In genomic region chr11:49926183-49926582, GRCm38 (mm10) we compare ENCODE assay signal across 18 mouse cellular contexts. TPM values are rescaled to one million over a fixed set of nuclear protein-coding genes. Genes with fewer than 3 reads are reported as not detected.
A peak's percentile ranks its signal among the peaks of the same experiment; 100 is the strongest.
DNase-seq lines count a peak whose midpoint lies in the region; ATAC-seq and TF ChIP-seq lines count a peak whose summit lies in the region.
"Had no signal": no experiment of that assay in that cellular context is flagged by ENCODE, and none has a peak within 500 bp of the region (broad histone marks: within the 10 kb centered on the region; RNA-seq: fewer than 3 reads in every experiment).

No protein-coding gene starts in this region.

- TF ChIP-seq CTCF in MEL (IDR thresholded peaks at IDR 0.05 in 2 of 3, conservative IDR thresholded peaks at IDR 0.05 in 1 of 3; ENCODE audit: control insufficient read depth in 1 of 3, insufficient read depth in 1 of 3, low read depth in 2 of 3, low read length in 3 of 3, poor library complexity in 1 of 3, severe bottlenecking in 1 of 3): no peak

- no peak overlapping the region for H3K27ac ChIP-seq in liver, embryonic 12.5 days
- no peak overlapping the region for H3K27ac ChIP-seq in MEL (ENCODE audit: control insufficient read depth, low read depth, low read length)
- H3K27ac ChIP-seq in neural tube, embryonic 14.5 days (ENCODE audit: low read depth, low read length): peak overlapping the region; percentile 69; the same call in 1 of the 2 replicates
- H3K27ac ChIP-seq: heart, embryonic 13.5 days; liver, embryonic 13.5 days; midbrain, embryonic 10.5 days had no signal

- H3K4me2 ChIP-seq in liver, embryonic 12.5 days: no peak overlapping the region
- H3K4me2 ChIP-seq in neural tube, embryonic 14.5 days (ENCODE audit: low read depth, low read length): no peak overlapping the region
- H3K4me2 ChIP-seq: heart, embryonic 13.5 days; liver, embryonic 13.5 days had no signal

- no peak for TF ChIP-seq RAD21 in MEL (IDR thresholded peaks at IDR 0.05; ENCODE audit: low read depth, low read length)

- peaks cover 35% of the 10 kb centered on the region for H3K27me3 ChIP-seq in liver, embryonic 12.5 days (replicated peaks)
- 0 out of 4 replicates have a peak, but pooled peaks cover 0 to 2% of the 10 kb centered on the region in 2 experiments for H3K27me3 ChIP-seq in MEL (ENCODE audit: control insufficient read depth in 1 of 2, insufficient read depth in 2 of 2, low read length in 2 of 2)
- H3K27me3 ChIP-seq in neural tube, embryonic 14.5 days (ENCODE audit: control insufficient read depth, insufficient read depth, low read length): no peaks in the 10 kb centered on the region

- DNase-seq in liver (peak; percentile 51), MEL (ENCODE audit: low read depth, low spot score) (peak; percentile 75)
- peak; percentile 3 for DNase-seq in c-Kit-negative CD71-positive TER-119-positive erythroid progenitor cells, embryonic 14.5 days (ENCODE audit: low read depth, low spot score)
- DNase-seq in right cerebral cortex, postnatal 14 days: no peak
- DNase-seq in Muller cell, postnatal 12 days (ENCODE audit: inconsistent ontology term): no peak
- DNase-seq: adrenal gland, postnatal 10 days; cerebellum, adult 8-10 months; gastrocnemius, postnatal 25 days; kidney, postnatal 25 days; liver, embryonic 13.5 days; lung, postnatal 14 days had no signal

- ATAC-seq in liver, embryonic 12.5 days: no peak
- no peak for ATAC-seq in neural tube, embryonic 14.5 days (ENCODE audit: low read depth)
- ATAC-seq: intestine, postnatal 0 days had no signal

- no peak for TF ChIP-seq POLR2A in MEL (IDR thresholded peaks at IDR 0.05; ENCODE audit: control insufficient read depth in 1 of 2, insufficient read depth in 1 of 2, low read depth in 1 of 2, low read length in 2 of 2, poor library complexity in 1 of 2)

- no peak overlapping the region for H3K9ac ChIP-seq in liver, embryonic 12.5 days
- H3K9ac ChIP-seq in MEL (ENCODE audit: control insufficient read depth, low read depth, low read length, poor library complexity, severe bottlenecking): no peak overlapping the region
- H3K9ac ChIP-seq in neural tube, embryonic 14.5 days (replicated peaks; ENCODE audit: low read depth, low read length): no peak overlapping the region
- H3K9ac ChIP-seq: heart, embryonic 13.5 days; liver, embryonic 13.5 days had no signal

- H3K4me1 ChIP-seq in liver, embryonic 12.5 days: 0 out of 2 replicates have a peak, but pooled peaks cover 6% of the 10 kb centered on the region
- peaks cover 3 to 9% of the 10 kb centered on the region in 2 experiments; a peak in 3 of 4 replicates for H3K4me1 ChIP-seq in MEL (ENCODE audit: control insufficient read depth in 1 of 2, insufficient read depth in 2 of 2, low read length in 2 of 2)
- peaks cover 11% of the 10 kb centered on the region for H3K4me1 ChIP-seq in neural tube, embryonic 14.5 days (ENCODE audit: control insufficient read depth, insufficient read depth, low read length)

- H3K9me3 ChIP-seq in liver, embryonic 12.5 days (replicated peaks): no peaks in the 10 kb centered on the region
- H3K9me3 ChIP-seq in MEL (replicated peaks; ENCODE audit: insufficient read depth, low read length): no peaks in the 10 kb centered on the region
- no peaks in the 10 kb centered on the region for H3K9me3 ChIP-seq in neural tube, embryonic 14.5 days (ENCODE audit: control insufficient read depth, low read length)
- H3K9me3 ChIP-seq: heart, embryonic 13.5 days; hindbrain, embryonic 10.5 days; liver, embryonic 13.5 days; midbrain, embryonic 10.5 days had no signal

- H3K4me3 ChIP-seq in liver, embryonic 12.5 days: no peak overlapping the region
- H3K4me3 ChIP-seq in MEL (ENCODE audit: control insufficient read depth in 1 of 2, insufficient read depth in 1 of 2, low read depth in 2 of 2, low read length in 2 of 2): no peak overlapping the region
- no peak overlapping the region for H3K4me3 ChIP-seq in neural tube, embryonic 14.5 days (ENCODE audit: low read depth, low read length)
- H3K4me3 ChIP-seq: heart, embryonic 13.5 days; hindbrain, embryonic 10.5 days; liver, embryonic 13.5 days; midbrain, embryonic 10.5 days; myocyte had no signal

- peak in 1 of 2 experiments; percentile 22; a peak in 1 of 4 replicates for TF ChIP-seq EP300 in MEL (IDR thresholded peaks at IDR 0.05; ENCODE audit: low read depth in 1 of 2, low read length in 2 of 2)

- WGBS in liver, embryonic 12.5 days (ENCODE audit: insufficient replicate concordance): 52% methylated on average over 7 of the region's 7 CpGs
- 84% methylated on average over 7 of the region's 7 CpGs for WGBS in neural tube, embryonic 14.5 days

- H3K36me3 ChIP-seq in liver, embryonic 12.5 days: no peaks in the 10 kb centered on the region
- peaks cover 0 to 9% of the 10 kb centered on the region in 2 experiments; a peak in 2 of 4 replicates for H3K36me3 ChIP-seq in MEL (ENCODE audit: control insufficient read depth in 1 of 2, insufficient read depth in 2 of 2, low read length in 2 of 2)
- no peaks in the 10 kb centered on the region for H3K36me3 ChIP-seq in neural tube, embryonic 14.5 days (ENCODE audit: control insufficient read depth, insufficient read depth, low read length)
- H3K36me3 ChIP-seq: heart, embryonic 13.5 days; hindbrain, embryonic 10.5 days; liver, embryonic 13.5 days; midbrain, embryonic 10.5 days had no signal

- no peaks in the 10 kb centered on the region for H3K79me2 ChIP-seq in MEL (ENCODE audit: control insufficient read depth, insufficient read depth, low read length, poor library complexity)

TF ChIP-seq in MEL, 35 proteins besides CTCF, POLR2A, EP300 and RAD21:
- 0 out of 2 replicates have a peak, but pooled peaks have one; percentile 14 for TF ChIP-seq RCOR1 (IDR thresholded peaks at IDR 0.05; ENCODE audit: low read depth, low read length)
- no peak for TF ChIP-seq MAX (IDR thresholded peaks at IDR 0.05; ENCODE audit: low read length)
- peak; percentile 48; the same call in 1 of the 2 replicates for TF ChIP-seq ETS1 (IDR thresholded peaks at IDR 0.05; ENCODE audit: low read depth, low read length)
- no peak for TF ChIP-seq CHD2 (IDR thresholded peaks at IDR 0.05; ENCODE audit: low read length)
- 0 out of 2 replicates have a peak, but pooled peaks have one; percentile 11 for TF ChIP-seq TAL1 (IDR thresholded peaks at IDR 0.05; ENCODE audit: low read length)
- no peak for TF ChIP-seq NELFE (IDR thresholded peaks at IDR 0.05; ENCODE audit: low read depth, low read length)

RNA-seq across cellular contexts. Expression of gene Rasgef1c, which starts 24.5 kb away (rescaled TPM):
- polyA plus RNA-seq in liver, embryonic 12.5 days (2016; fragmentation: Nextera tagmentation; extraction: Ambion mirVana): not detected in 2 replicates
- total RNA-seq in MEL (2012; rRNA removed): 0.12 TPM in 1 of 2 replicates, not detected in the other
- under 1 TPM in 1 of 2 experiments, not detected in 1; 0.15 TPM for polyA plus RNA-seq in MEL (2012; ENCODE audit: insufficient read depth in 1 of 2, insufficient read length in 2 of 2, low read depth in 1 of 2, low replicate concordance in 2 of 2, missing spikeins in 1 of 2)
- polyA plus RNA-seq in neural tube, embryonic 14.5 days (2014; fragmentation: Nextera tagmentation; extraction: Ambion mirVana): 26.1 and 39.1 TPM in 2 replicates
- polyA plus RNA-seq: heart, embryonic 13.5 days; liver, embryonic 13.5 days; myocyte had no signal

Comparison
In these comparisons a context has a peak if more than half of its experiments do, and no peak if none do; other contexts are left out.
1. DNase-seq: peak in liver (single experiment), MEL (single experiment) and c-Kit-negative CD71-positive TER-119-positive erythroid progenitor cells, embryonic 14.5 days (single experiment); none in right cerebral cortex, postnatal 14 days (single experiment) and Muller cell, postnatal 12 days (single experiment).
2. RNA of gene Rasgef1c, which starts 24.5 kb away (polyA plus RNA-seq): 26.1 to 39.1 TPM in neural tube, embryonic 14.5 days; 0.15 TPM in MEL and not detected in liver, embryonic 12.5 days; every median in the first group is over 10 times any median in the second.